Mouse (Mus musculus) c-Kit-positive CD71-positive TER-119-negative erythroid progenitor cells, embryonic 14.5 days (primary cell): Measurements from ENCODE around the gene Vmn1r205.
"Not testable (repeated sequence)": the region's sequence is repeated elsewhere in the genome, so short reads cannot be mapped to it uniquely, and the experiment has no call there.

Experiments used
- DNase-seq: peaks from one replicate; pipeline ENCODE4 v3.0.0-alpha.2; 2013; ENCODE audit warnings: low read depth

The Vmn1r205 gene

DNA sequence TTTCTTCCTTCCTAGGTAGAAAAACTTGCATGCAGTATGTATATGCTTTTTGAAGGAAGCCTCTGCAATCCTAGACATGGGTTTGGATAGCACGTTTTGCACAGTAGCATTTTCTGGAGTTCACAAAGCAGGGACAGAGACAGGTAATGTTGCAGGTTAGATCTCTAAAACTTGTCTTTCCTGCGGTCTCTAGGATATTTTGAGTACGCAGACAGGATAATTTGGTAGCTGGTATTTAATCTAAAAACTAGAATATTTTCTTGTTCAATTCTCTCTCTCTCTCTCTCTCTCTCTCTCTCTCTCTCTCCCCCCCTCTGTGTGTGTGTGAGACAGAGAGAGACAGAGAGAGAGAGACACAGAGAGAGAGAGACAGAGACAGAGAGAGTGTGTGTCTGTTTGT lies at the start of gene Vmn1r205:
TSS of gene Vmn1r205 (minus strand) at position 101 of the 400 bp plus-strand sequence.
- DNase-seq = no peak

DNA sequence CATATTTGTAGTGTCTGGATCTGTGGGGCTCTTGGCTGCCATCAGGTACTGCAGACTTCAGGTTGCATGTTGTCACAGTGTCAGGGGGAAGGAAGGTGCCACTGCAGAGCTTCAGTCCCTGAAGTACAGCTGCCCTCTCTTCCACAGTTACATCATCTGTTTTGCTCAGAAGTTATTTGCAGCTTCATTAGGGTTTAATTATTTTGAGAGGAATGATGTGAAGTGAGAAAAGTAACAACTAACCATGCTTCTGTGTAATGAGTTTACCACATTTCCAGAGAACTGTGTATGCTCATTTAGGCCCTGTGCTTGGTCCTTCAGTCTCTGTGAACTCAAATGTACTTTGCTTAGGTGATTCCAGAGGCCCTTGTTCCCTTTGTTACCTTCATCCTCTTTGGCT lies 31.4 kb upstream of the Vmn1r205 start, which contains the start of gene Vmn1r206:
TSS of gene Vmn1r206 (minus strand) at position 101 of the 400 bp plus-strand sequence.
- DNase-seq = not testable (repeated sequence)

DNA sequence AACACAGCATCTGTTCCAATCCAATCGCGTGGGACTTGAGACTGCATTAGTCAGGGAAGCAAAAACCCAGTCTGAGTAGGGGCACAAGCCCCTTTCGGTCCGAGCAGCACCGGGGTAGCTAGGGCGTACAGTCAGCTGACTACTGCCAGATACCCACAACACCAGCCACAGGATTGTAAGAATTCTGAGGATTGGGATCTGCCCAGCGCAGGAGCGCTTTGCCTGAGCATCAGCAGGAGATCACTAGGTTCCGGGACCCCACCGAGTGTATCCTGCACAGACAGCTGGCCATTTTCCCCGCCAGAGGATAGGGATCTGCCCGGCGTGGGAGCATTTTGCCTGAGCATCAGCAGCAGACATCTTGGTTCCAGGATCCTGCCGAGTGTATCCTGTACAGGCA lies 9.5 kb downstream of the Vmn1r205 start:
- DNase-seq = not testable (repeated sequence)

DNA sequence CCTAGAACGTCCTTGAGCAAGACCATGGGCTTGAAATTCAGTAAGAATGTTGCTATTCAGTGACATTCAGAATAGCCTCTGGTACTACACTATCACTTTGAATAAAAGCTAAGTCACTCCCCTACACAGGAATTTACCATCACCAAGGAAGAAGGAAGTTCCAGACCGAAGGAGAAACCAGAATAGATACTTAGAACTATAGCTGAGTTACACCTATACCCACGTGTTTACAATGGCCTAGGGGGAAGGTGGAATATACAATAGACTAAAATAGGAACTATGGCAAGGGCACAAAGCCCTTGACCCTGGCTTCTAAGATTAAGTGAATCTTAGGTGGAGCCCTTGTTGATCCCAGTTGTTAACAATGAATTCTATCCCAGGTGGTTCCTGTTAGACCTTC lies 17.9 kb downstream of the Vmn1r205 start:
- not testable (repeated sequence) for DNase-seq

DNA sequence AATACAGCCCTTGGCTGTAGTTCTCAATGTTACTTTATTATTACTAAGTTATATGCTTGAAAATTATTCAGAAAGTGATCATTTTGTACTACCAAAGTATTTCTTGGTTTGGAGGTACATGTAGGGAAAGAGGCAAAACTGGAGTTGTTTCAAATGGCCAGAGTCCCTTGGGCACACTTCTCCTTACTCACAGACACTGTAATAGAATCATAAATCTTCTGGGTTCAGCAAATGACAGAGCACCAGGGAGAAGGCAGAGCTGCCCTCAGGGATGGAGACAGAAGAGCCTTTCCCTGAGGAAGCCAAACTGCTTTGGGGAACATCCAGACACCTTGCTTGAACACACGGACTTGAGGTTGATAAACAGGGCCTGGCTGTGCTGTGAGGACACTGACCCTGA lies 39.9 kb downstream of the Vmn1r205 start, which contains the start of gene Vmn1r204:
TSS of gene Vmn1r204 (plus strand) at position 301 of the 400 bp plus-strand sequence.
- not testable (repeated sequence) for DNase-seq
